Mouse (Mus musculus) adrenal gland, postnatal 36 days (tissue): ENCODE measurements around the gene Dph1. TPM values are rescaled to one million over a fixed set of nuclear protein-coding genes. Genes with fewer than 3 reads are reported as not detected.
A peak's percentile ranks its signal among the peaks of the same experiment; 100 is the strongest.

Source experiments
- DNase-seq, 2 experiments: peaks; one replicate each; pipeline ENCODE4 v3.0.0; 2021; ENCODE audit warnings: mixed read lengths in 1 of 2
- microRNA-seq: library from miRNA; unstranded; fragments of <30 nt; microRNA quantifications from one replicate; pipeline ENCODE4 v1.2.0, GENCODE M21; 2021
- total RNA-seq, 2 experiments: library from RNA; stranded (reverse); gene quantifications; 2 replicates each; pipeline ENCODE4 v1.2.3; 2021

Gene Dph1
- total RNA-seq, 2 experiments from 2014 or later, result 29.8 to 30.6 TPM

DNA sequence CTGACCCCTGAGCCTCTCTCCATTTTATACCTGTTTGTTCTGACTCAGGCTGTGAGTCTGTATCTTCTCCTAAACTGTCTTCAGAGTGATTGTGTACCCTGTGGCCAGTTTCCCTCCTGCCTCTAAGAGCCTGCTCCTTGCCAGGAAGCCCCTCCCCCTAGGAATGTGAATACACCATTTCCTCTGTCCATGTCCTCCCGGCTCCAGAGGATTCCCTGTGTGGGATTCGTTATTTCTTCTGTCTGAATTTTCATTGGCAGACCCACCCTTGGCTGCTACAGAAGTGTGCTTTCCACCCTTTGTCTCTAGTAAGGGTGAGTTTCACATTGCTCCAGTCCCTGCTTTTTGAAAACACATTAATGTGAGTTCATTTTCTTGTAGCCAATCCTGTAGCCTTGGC lies 57.1 kb downstream of the Dph1 start:
- DNase-seq, result peak in 1 of 2 experiments; percentile 62

- DNase-seq, result no peak
Observed at GRCm38 (mm10) chr11:75133391-75133790, 57.6 kb downstream of the Dph1 start.

- DNase-seq, result peak; percentile 27 to 64
Observed at GRCm38 (mm10) chr11:75132278-75132677, 58.8 kb downstream of the Dph1 start.

DNA sequence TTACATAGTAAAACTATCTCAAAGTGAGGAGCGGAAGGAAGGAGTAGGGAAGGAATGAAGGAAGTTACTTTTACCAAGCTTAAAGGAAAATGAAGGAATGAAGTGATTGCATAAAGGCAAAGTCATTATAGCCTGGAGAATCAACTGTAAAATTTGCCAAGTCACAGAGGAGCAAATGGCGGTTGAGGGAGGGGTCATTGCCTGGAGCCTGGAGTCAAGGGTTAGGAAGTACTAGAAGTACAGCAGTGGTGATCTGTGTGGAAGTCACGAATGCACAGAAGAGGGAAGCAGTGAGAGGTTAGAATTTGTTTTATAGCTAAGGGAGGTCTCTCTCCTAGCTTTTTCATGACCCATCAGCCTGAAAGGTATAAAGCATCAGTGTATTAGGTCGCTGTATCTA lies 59.7 kb downstream of the Dph1 start:
- DNase-seq, result no peak

DNA sequence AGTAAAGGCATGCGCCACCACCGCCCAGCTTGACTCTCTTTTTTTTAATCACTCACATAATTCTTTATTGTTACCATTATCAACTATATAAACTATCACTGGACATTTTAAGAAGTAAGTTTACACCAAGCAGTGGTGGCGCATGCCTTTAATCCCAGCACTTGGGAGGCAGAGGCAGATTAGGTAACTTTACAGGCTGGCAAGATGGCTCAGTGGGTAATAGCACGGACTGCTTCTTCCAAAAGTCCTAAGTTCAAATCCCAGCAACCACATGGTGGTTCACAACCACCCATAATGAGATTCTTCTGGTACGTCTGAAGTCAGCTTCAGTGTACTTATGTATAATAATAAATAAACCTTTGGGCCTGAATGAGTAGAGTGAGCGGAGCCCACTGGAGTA lies 61.6 kb downstream of the Dph1 start:
- DNase-seq, result no peak

Small RNA genes within 50 kb of the gene (microRNA-seq; reads per million reads assigned to microRNA genes)
- gene Mir132 (868 reads per million, percentile 77 among the genes with 10 or more reads in this experiment), gene Mir212 (45.5 reads per million, percentile 43 among the genes with 10 or more reads in this experiment)

Other genes with a start within 250 kb of the Dph1 start
- 1 to 10 TPM; 8.3 to 9.0 TPM for gene Hic1, start 21.7 kb downstream of the Dph1 start, total RNA-seq
- 10 to 100 TPM; 20.7 to 22.4 TPM for gene Ovca2, start 12.4 kb downstream of the Dph1 start, total RNA-seq
- gene Rtn4rl1, start 2.5 kb upstream of the Dph1 start, total RNA-seq, result 10 to 100 TPM; 37.3 to 53.0 TPM
- 10 to 100 TPM; 51.3 to 56.1 TPM for gene Rpa1, start 157.1 kb upstream of the Dph1 start, total RNA-seq
- 10 to 100 TPM in 1 of 2 experiments, 1 to 10 TPM in 1; 9.9 to 10.9 TPM for gene Smyd4, start 157.2 kb upstream of the Dph1 start, total RNA-seq
- gene Serpinf1, start 231.5 kb upstream of the Dph1 start, total RNA-seq, result 10 to 100 TPM; 21.7 to 32.9 TPM
- under 1 TPM in 1 of 2 experiments, not detected in 1; 0.46 TPM for gene Serpinf2, start 248.3 kb upstream of the Dph1 start, total RNA-seq